Mouse (Mus musculus) telencephalon, adult 2 months (tissue): ENCODE results near the gene Gm572.

ENCODE experiments used
- DNase-seq: peaks from one replicate; pipeline ENCODE4 v3.0.0-alpha.2; 2011; ENCODE audit warnings: low read depth, low spot score

The Gm572 gene

DNA sequence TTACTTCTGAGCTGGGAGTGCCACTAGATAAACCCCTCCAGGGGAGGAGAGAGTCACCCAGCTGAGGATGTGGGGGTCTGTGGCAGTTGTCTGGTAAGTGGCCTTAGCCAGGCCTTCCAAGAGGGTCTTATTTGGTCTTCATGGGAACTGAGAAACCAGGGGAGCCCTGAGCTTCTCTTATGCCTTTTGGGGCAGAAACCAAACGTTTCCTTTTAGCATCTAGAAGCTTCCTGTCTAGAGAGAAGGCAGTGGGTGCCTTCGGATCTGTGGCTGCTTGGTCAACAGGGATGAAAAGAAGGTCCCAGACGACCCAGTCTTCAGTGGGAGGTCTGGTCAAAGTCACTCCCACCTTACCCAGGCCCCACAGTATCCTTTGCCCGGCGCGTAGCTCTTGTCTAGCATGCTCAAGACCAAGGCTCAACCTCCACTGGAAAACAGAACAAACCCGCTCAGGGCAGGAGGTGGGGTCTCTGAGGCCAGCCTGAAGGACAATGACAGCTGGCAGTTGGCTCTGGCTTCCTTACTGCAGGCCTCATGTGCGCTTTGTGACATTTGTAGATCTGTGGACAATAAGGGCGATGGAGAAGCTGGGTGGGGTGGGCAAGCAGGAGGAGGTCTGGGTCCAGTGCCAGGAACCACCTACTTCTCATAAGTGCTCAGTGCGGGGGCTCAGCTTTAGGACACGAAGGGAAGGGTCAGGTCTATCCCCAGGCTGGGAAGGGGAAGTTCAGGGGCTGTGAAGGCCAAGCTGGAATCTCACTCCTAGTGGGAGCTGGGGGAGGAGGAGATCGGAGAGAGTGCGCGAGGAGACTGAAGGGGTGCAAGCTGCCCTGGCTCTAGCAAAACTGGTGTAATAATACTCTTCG, at the start of gene Gm572:
TSS of gene Gm572 (plus strand) at position 27 of the 866 bp plus-strand sequence.
- DNase-seq, result no peak

DNA sequence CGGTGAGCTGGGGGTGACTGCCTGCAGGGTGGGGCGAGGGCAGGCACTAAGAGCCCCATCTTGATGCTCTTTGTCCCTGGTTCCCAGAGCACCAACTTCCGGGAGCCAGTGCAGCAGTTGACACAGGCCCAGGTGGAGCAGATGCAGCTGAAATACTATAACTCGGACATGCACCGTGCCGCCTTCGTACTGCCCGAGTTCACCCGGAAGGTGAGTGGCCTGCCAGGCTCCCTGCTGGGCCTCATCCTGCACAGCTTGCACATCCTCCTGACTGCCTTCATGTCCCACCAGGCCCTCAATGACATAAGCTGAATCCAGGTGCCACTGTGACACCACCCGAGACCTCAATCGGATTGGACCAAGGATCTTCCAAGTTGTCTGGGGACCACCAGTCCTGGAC, 49.1 kb upstream of the Gm572 start:
- no peak for DNase-seq

DNA sequence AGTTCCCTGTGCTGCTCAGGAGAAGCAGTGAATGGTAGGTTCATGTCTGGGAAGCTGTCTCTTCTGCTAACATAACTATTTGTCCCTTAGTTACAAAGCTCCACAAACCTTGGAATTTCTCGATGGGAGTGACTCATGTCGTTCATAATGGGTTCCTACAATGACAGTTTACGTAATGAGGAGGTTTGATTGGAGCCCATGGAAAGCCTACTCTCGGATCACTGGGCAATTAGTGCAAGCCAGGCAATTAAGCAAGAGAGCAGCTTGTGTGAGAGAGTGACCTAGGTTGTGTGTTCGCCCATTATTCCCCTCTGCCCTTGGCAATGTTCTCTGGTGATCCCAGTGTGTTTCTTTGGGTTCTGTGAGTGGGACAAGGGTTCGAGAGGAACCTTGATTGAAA, 47.2 kb upstream of the Gm572 start:
- DNase-seq, result no peak

DNA sequence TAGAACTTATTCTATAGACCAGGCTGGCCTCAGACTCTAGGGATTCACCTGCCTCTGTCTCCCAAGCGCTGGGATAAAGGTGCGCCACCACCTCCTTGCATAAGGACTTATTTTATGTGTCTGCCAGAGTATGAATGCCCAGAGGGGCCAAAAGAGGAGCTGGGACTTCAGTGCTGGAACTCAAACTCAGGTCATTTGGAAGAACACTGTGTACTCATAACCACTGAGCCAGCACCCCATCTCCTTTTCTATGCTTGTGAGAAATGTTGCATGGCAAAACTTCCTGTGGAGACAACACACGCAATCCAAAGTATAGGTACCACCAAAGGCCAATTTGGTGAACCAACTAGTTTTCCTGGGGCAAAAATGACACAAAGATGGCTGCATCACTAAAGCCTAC, 46.4 kb upstream of the Gm572 start:
- no peak for DNase-seq

DNA sequence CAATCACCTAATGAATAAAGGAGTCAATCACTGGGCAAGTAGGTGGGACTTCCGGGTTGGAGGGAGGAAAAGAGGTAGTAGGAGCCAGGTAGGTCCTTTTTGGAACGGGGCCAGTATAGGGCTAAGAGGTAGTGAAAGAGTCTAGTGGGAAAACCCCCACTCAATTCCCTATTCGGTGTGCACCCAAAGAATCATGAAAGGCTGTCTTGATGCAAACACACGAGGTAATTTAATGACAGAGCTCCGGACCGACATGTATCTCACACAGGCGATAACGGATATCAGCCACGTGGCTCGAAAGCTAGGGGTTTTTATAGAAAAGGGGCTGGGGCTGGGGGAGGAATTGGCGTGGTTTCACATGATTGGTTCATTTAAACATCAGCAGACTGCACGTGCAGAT, 44.3 kb upstream of the Gm572 start:
- no peak for DNase-seq

DNA sequence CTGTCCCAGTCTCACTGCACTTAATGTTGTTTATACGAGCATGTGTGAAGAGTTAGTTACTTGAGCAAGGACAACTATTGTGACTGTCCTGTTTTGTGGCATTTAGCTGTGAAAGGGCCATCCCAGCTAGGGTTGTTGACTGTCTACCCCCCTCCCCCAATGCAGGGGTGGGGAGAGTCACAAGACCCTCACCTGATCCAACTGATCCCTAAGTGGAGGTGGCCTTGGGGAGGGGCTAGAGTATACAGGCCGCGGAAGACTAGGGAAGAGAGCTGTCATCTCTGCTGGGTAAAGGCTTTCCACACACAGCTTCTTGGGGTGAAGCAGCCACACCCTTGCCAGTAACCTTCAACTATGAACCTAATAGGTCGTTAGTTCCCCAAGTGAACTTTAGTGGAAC, 42.8 kb upstream of the Gm572 start:
- DNase-seq, result no peak

DNA sequence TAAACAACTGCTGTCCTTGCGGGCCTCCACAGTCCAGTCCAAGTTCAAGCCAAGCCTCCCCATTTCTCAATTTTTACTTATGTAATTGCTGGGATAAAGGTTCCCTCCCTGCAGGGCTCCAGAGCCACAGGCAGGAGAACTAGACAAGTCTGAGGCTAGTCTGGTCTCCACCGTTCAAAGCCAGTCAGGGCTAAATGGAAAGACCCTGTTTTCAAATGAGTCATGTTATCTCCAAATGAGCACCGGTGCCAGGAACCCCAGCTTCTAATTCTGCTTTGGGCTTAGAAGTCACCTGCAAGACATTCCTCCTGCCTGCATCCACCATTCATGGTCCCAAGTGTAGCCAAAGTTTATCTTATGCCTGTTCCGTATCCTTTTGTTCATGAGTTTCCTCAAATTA, 41.2 kb upstream of the Gm572 start:
- DNase-seq, result no peak

DNA sequence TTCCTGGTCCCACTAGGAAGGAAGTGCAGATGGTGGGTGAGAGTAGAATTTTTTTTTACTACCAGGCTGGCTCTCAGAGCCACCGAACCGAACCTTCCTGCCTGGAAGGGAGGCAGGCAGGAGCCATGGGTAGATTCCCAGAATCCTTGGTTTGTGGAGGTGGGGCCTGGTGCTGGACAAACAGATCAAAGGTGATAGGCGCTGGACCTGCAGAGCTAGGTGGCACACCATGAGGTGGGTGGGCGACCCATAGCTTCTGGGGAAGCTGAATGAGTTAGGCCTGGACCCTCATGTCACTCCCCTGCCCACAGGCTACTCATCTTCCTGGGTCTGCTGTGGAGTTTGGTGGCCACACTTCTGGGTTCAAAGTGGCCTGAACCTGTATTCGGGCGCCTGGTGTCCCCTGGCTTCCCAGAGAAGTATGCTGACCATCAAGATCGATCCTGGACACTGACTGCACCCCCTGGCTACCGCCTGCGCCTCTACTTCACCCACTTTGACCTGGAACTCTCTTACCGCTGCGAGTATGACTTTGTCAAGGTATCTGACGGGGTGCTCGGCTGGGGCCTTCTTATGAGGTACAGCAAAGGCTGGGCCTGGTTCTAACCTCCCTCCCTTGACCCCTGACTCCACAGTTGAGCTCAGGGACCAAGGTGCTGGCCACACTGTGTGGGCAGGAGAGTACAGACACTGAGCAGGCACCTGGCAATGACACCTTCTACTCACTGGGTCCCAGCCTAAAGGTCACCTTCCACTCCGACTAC, 40.6 kb upstream of the Gm572 start, which contains the start of gene Masp2:
TSS of gene Masp2 (plus strand) at position 198 of the 764 bp plus-strand sequence.
- DNase-seq, result no peak

DNA sequence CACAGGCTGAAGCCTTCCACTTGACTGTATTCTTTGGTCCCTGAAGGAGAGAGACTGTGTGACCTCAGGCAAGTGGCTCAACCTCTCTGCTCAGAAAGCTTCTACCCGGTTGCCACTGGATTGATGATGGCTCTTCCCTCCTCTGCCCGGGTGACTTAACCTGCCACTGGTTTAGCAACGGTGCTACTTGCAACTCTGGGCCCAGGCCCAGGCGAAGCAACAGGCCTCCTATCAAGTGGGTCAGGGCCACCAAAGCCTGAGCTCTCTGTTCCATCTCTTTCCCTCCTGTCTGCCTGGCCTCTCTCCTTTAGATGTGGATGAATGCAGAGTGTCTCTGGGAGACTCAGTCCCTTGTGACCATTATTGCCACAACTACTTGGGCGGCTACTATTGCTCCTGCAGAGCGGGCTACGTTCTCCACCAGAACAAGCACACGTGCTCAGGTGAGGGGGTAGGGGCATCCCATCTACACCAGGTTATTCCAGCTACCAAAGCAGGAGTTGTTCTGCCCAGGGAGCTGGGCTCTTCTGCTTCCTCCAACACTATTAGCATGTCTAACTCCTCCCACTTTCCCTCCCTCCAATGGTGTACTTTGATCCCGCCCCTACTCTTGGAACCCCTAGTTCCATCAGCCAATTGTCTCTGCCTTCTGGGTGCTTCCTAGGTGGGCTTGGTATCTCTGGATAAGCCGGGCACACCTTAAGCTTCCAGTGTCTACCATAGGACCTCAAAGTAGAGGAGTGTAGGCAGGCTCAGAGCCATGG, 39.6 kb upstream of the Gm572 start:
- DNase-seq, result no peak

DNA sequence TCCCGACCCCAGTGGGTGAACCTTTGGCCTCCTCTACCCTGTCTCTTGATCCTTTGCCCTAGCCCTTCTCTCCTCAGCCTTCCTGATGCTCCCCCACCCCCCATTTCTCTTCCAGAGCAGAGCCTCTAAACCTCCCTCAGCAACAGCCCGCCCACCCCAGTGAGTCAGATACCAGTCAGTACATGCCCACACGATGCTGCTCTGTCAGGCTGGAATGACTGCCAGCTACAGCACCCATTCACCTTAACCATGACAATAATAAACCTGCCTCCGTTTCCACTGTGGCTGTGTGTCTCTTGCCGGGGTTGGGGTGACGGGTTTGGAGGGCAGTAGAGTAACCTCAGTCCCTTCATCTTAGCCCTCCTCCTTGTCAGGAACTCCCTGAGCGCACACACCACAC, 39.0 kb upstream of the Gm572 start:
- peak; percentile 80 for DNase-seq

DNA sequence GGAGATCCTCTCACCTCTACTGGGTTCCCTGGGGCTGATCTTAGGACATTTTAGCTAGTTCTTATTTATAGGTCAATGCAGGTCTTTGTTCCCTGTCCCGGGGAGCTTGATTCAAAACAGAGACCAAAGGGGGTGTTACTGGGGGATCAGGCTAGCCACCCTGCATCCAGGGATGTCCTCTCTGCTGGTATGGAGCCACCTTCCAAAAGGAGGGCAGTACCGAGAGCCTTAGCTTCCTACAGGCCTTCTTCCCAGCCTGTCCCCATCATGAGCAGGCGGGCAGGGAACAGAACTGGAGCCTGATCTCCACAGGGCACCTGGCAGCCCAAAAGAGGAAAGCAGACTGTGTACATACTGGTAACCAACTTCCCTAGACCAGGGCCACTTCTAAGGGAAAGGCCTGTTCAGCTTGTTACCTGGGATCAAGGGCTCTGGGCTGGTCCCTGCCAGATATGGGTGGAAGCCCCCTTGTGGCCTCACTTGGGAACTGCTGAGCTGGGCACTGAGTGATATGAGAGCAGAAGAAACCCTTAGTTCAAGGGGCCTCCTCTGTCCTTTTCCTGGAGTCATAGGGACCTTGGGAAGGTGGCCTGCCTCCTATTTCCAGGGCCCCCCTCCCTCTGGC, 38.5 kb upstream of the Gm572 start:
- no peak for DNase-seq

DNA sequence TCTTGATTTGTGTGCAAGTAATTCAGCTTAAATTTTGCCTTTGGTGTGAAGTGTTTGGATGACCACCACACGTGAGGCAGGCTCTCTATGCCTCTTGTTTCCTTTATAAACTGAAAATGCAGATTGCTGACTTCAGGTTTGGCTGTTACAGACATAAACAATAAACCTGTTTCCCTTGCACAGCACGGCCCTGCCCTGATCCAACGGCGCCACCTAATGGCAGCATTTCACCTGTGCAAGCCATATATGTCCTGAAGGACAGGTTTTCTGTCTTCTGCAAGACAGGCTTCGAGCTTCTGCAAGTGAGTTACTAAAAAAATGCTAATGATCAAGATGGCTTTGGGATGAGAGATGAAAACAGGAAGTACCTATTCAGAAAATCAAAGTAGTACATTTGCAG, 35.4 kb upstream of the Gm572 start:
- peak; percentile 46 for DNase-seq

DNA sequence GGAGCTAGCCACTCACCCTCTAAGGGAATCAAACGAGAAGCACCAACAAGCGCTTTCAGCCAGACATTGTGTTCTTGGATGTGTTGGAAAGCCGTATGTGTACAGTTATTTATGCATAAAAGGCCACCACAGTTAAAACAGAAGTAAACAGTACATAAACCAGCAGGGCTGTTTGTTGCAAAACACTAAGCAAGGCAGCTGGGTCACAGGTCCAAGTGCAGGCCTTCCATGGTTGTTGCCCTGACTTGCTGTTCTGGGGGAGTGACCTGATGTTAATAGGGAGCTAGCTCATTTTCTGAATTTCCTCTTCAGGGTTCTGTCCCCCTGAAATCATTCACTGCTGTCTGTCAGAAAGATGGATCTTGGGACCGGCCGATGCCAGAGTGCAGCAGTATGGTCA, 33.3 kb upstream of the Gm572 start:
- no peak for DNase-seq

DNA sequence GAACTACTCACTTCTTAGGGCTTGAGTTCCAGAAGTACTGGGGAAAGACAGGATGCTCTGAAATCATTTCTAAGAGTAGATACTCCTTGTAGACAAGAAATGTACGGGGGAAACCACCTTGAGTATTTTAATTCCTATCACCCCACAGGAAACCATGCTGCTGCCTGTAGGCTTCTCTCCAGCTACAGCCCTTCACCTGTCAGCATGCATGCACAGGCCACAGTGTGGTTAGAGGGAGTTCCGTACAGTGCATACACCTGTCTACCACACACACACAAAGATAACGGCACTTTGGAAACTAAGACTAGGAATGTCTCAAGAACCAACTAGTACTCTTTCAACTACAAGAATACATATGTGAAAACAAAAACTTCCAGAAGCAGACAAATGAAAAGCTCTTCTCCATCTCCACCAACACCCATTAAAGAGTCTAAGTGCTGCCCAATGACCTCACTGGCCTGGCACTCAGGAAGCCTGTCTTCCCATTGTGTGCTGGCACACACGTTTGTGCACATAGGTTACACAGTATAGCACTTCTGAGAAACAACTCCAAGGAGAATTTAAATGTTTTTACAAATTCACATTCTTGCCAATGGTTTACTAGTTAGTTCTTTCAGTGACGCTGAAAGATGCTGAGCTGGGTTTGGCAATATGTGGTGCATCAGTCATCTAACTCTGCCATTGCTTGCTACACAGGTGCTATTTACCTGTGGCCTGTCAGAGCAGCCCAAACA, 32.3 kb upstream of the Gm572 start:
- no peak for DNase-seq

DNA sequence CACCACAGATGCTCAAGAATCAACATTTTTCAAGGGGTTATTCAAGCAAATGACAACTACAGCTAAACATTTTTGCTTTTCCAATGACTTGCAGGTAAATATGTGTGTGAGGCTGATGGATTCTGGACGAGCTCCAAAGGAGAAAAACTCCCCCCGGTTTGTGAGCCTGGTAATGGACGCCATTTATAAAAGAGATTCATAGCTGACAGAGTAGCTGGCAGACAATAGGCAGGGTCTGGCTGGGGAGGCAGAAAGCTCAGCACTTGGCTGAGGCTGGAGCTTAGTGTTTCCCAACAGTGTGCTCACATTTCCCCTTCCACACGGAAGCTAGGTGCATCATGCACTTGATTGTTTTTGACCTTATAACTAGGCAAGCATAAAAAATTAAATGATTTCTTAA, 30.6 kb upstream of the Gm572 start:
- DNase-seq, result no peak

DNA sequence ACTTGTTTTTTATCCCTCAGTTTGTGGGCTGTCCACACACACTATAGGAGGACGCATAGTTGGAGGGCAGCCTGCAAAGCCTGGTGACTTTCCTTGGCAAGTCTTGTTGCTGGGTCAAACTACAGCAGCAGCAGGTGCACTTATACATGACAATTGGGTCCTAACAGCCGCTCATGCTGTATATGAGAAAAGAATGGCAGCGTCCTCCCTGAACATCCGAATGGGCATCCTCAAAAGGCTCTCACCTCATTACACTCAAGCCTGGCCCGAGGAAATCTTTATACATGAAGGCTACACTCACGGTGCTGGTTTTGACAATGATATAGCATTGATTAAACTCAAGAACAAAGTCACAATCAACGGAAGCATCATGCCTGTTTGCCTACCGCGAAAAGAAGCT, 29.4 kb upstream of the Gm572 start:
- DNase-seq, result no peak

DNA sequence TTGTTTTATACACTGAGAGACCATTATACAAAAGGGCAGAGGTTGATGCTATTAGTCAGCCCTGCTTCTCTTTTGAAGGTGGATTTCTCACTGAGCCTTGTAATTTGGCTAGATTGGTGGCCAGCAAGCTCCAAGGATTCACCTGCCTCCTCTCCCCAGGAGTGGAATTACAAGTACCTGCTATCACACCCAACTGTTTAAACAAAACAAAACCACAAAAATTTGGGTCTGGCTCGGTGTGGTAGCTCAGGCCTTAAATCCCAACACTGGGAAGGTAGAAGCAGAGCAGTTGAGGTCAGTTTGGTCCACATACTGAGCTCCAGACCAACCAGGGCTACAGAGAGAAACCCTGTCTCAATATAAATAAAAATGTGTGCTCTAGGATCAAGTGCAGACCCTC, 23.3 kb upstream of the Gm572 start:
- DNase-seq, result no peak

DNA sequence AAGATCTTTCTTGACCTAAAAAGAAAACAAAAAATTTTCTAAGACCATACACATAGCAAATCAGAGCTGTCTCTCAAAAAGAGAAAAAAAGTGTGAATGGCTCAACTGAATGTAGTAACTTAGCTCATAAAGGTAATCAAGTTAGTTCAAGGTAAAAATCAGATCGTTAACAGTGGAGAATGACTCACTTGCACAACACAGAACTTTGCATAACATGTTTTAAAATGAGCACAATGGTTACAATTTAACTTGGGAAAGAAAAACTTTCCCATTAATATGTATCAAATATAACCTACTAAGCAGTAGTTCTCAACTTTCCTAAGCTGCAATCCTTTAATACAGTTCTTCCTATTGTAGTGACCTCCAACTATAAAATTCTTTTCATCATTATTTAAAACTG, 22.4 kb upstream of the Gm572 start:
- DNase-seq, result no peak

DNA sequence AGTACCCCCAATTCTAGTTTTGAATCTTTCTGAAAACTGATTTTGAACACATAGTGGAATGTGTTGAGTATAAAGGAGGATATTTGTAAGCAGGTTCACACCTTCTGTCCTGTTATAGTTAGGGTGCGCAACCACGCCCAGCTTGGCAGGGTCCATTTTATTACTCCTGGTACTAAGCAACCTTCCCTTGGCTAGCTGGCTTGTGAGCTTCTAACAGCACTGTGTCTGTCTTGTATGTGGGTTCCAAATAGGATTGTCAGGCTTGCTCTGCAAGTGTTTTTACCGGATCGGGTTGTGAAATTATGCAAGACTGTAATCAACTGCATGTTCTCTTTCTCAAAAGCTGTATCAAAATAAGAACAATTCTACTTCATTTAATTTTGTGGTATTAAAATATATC, 20.6 kb upstream of the Gm572 start:
- no peak for DNase-seq

DNA sequence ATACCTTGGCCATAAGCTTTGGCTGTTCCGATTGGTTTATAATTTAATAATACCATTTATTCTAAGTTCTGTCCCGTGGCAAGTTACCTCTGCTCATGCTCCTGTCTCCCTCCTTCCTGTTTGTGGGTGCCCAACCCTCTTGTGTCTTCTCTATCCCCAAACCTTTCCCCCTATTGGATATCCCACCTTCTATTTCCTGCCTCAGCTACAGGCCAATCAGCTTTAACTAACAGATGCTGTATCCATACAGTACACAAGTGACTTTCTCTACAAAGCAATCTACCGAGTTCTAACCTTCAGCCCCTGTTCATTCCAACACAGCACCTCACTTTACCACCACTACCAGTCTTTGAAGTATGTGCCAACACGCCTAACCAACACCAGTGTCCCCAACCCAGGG, 19.5 kb upstream of the Gm572 start:
- DNase-seq, result no peak

DNA sequence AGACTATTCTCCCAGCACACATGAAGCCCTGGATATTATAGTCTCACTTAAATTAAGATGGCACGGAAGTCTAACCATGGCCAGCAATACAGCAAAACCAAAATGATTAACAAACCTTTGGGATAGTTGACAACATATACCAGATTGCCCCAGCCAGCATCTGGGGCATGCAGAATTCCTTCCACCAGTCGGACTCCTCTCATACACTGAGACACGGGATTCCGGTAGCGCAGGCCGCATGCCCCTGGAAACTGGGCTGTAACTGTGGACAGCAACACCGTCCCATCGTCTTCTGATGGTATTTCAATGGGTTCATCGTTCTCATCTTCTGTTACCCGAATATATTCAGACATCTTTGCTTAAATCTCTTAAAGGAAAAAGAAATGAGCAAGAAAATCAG, 18.1 kb upstream of the Gm572 start:
- DNase-seq, result no peak
